Mouse (Mus musculus): ENCODE data around the gene Ybx1.

DNA sequence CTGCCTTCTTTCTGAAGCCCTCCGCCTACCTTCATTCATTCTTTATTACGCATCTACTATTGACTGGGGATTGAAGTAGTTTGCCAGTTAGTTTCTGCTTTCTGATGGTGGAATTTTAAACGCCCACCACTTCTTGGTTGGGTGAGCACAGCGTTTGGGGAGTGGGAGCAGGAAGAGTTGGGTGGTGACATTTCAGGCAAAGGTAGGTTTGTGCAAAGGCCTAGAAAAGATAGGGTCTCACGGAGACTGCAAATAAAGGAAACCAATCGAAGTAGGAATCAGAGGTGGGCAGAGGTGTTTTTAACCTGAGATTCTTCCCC is 690 bp upstream of the Ybx1 start:
- TF ChIP-seq CTCF (IDR thresholded peaks at IDR 0.05; ENCODE audit: low read depth) = no peak
- TF ChIP-seq EP300 (IDR thresholded peaks at IDR 0.05; ENCODE audit: low read depth) = no peak
